Mouse (Mus musculus) gastrocnemius, adult 2 months (tissue): ENCODE measurements around the gene Orc5. TPM values are rescaled to one million over a fixed set of nuclear protein-coding genes. Genes with fewer than 3 reads are reported as not detected.
"Not testable (repeated sequence)": the region's sequence is repeated elsewhere in the genome, so short reads cannot be mapped to it uniquely, and the experiment has no call there.

Experiments
- DNase-seq: peaks from one replicate; pipeline ENCODE4 v3.0.0; 2022
- H3K27ac ChIP-seq: fragments of 200-600 bp; 2 replicates; pipeline ENCODE4 v1.8.1; 2022; ENCODE audit warnings: mild to moderate bottlenecking
- H3K4me3 ChIP-seq: fragments of 200-600 bp; 2 replicates; pipeline ENCODE4 v1.8.1; 2022; ENCODE audit warnings: mild to moderate bottlenecking, moderate library complexity
- CTCF ChIP-seq: fragments of 200-600 bp; IDR thresholded peaks from 2 replicates; pipeline ENCODE4 v1.8.1; 2022; ENCODE audit warnings: antibody characterized with exemption, mild to moderate bottlenecking, moderate library complexity
- intact Hi-C: fragments of 180-260 bp; cut with DNase I; formaldehyde crosslinking; loops from one replicate; pipeline ENCODE4 v1.15.1; 2025
- total RNA-seq, 2 experiments: library from RNA; stranded (reverse); gene quantifications; 2 replicates each; pipeline ENCODE4 v1.2.3; 2021

Gene Orc5
- total RNA-seq, 2 experiments from 2014 or later, result 7.1 to 8.7 TPM

DNA sequence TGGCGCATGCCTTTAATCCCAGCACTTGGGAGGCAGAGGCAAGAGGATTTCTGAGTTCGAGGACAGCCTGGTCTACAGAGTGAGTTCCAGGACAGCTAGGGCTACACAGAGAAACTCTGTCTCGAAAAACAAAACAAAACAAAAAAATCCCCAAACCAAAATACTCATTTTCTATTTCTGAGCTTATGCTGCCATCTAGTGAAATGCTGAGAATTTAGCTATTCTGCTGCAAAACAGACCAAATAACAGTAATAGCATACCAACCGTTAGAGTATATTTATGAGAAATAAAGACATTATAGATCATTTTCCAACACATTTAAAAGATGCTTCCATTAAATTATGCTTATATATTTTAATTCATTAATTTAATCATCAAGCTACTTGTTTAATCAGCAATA lies 34.5 kb downstream of the Orc5 start:
- intact Hi-C loops, result loop anchor here (5.0 kb wide), 1 partner anchor 528 kb away; no protein-coding TSS in a partner anchor
- peak; percentile 37; the same call in 1 of the 2 replicates for TF ChIP-seq CTCF

DNA sequence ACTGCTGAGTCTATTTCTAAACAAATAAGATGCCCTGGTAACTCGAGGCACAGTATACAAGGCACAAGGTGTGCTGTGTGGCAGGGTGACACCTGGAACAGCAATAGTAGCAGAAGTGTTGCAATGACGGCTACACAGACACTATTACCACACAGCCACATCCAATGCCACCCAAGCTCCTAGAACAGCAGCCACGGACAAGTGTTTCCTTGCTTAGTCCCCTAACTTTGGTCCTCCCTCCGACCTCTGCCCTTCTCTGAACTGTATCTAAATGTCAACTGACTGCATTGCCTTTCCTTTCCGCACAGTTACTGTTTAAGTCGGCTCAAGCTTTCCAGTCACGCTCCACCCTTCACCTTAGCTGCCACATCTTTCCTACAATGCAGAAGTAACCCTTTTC lies 36.0 kb downstream of the Orc5 start:
- DNase-seq, intact Hi-C loops, H3K4me3 ChIP-seq, H3K27ac ChIP-seq: not testable (repeated sequence)

More for the DNA sequence above, 34.5 kb downstream of the Orc5 start:
- not testable (repeated sequence) for H3K4me3 ChIP-seq, H3K27ac ChIP-seq, DNase-seq

- intact Hi-C loops, H3K27ac ChIP-seq, DNase-seq: not testable (repeated sequence)
Measured at GRCm38 (mm10) chr5:22512579-22512978, 37.6 kb downstream of the Orc5 start.

GRCm38 (mm10) chr5:22511824-22512223 lies 38.4 kb downstream of the Orc5 start:
- no peak for DNase-seq
- TF ChIP-seq CTCF, result peak; percentile 58
- Histone ChIP-seq H3K4me3 (no peak overlapping the region), H3K27ac (no peak overlapping the region)
- intact Hi-C loops, result no loop called here

More at GRCm38 (mm10) chr5:22512579-22512978, 37.6 kb downstream of the Orc5 start:
- H3K4me3 ChIP-seq, result not testable (repeated sequence)

GRCm38 (mm10) chr5:22508560-22508959 lies 41.7 kb downstream of the Orc5 start:
- no peak for DNase-seq
- TF ChIP-seq CTCF, result no peak
- no peak overlapping the region for H3K4me3 ChIP-seq
- intact Hi-C loops, result no loop called here
- H3K27ac ChIP-seq, result no peak overlapping the region

GRCm38 (mm10) chr5:22499437-22499836 lies 50.8 kb downstream of the Orc5 start:
- no peak overlapping the region for H3K4me3 ChIP-seq
- no peak for TF ChIP-seq CTCF
- no peak for DNase-seq
- intact Hi-C loops, result no loop called here
- no peak overlapping the region for H3K27ac ChIP-seq

DNA sequence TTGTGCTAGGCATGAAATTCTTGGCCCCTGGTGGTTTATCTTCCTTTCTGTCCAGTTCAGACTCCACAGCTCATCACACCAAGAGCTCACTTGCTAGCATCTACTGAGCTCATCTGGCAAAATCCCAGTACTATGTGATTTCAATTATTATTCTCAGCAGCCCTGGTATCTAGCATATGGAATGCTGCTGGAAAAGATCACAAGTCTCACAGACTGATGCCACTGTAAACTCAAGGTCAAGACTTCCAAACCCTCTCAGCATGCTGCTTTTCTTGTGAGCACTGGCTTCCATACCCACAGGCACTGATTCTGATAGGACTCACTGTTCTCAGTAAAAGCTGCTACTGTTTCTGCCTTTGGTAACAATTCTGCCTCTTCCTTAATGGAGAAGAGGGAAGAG lies 59.1 kb downstream of the Orc5 start:
- no peak overlapping the region for H3K4me3 ChIP-seq
- TF ChIP-seq CTCF, result no peak
- intact Hi-C loops, result no loop called here

DNA sequence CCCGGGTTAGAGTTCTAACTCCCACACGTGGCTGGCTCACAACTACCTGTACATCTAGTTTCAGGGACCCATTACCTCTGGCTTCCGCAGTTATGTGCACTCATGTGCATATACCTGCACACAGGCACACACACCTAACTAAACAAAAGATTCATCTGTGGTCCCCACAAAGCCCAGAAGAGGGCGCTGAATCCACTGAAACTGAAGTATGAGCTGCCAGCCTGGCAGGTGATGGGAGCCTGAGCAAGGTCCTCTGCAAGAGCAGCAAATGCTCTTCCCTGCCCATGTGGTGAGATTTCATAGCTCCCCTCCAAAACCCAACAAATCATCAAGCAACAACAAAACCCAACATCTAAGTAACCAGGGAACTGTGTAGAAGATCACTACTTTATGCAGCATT lies 61.1 kb downstream of the Orc5 start:
- TF ChIP-seq CTCF, result peak; percentile 24; the same call in 1 of the 2 replicates
- Histone ChIP-seq H3K27ac (no peak overlapping the region), H3K4me3 (no peak overlapping the region)
- no peak for DNase-seq
- intact Hi-C loops, result no loop called here

More for the DNA sequence above, 59.1 kb downstream of the Orc5 start:
- H3K27ac ChIP-seq, result no peak overlapping the region
- no peak for DNase-seq

GRCm38 (mm10) chr5:22486601-22487206 lies 63.5 kb downstream of the Orc5 start:
- no peak overlapping the region for H3K27ac ChIP-seq
- no peak for DNase-seq
- H3K4me3 ChIP-seq, result no peak overlapping the region
- no peak for TF ChIP-seq CTCF
- intact Hi-C loops, result no loop called here

DNA sequence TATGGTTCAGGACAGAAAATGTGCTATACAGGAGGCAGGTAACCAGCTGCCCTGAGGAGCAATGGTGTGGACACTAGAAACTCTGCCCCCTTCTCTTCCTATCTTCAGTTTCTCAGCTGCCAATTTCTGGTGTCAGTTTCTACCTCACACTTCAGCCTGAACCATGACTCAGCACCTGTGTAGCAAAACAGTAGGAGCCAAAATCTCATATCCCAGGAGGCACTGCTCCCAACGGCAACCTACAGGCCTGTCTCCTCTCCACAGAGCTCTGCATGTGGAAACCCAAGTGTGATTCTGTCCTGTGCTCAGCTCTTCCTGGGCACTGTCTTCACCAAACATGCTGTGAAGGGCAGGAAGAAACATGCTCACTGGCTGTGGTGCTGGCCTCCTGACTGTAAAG lies 64.5 kb downstream of the Orc5 start:
- TF ChIP-seq CTCF, result no peak
- Histone ChIP-seq H3K4me3 (no peak overlapping the region), H3K27ac (no peak overlapping the region)
- no peak for DNase-seq
- intact Hi-C loops, result no loop called here

DNA sequence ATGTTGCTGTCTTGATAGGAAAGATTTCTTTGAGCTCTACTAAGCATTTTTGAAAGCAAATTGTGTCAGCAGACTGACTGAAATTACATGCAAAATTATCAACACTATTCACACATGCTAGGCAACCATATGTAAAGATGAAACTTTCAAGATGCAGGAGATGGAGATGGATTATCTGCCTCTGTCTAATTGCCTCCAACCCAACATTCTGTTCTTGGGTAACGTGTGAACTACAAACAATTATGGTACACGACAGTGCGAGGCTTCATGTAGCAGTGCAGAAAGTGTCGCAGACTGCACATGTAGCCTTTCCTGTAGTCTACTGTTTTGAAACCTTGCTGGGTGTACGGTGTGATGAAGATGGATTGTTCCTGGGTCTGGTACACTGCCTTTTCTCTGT lies 67.7 kb downstream of the Orc5 start:
- TF ChIP-seq CTCF, result no peak
- intact Hi-C loops, result no loop called here
- DNase-seq, result no peak
- no peak overlapping the region for H3K27ac ChIP-seq
- H3K4me3 ChIP-seq, result no peak overlapping the region

DNA sequence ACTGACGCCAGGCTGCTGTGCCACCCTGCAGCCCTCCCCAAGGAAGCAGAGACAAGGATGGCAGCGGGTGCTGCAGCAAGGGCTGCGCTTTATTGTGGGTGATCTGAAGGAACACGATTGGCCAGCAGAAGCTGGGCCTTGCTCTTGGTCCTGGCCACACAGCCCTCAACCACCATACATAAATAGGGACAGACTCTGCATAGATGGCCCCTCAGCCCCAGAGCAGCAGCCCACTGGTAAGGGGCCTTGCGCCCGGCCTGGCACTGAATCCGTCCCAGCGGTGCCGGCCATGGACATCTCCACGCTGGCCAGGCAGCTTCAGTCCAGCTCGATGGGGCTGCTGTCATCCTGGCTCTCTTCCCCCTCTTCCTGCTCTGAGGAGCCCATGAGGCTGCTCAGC lies 77.8 kb downstream of the Orc5 start:
- H3K4me3 ChIP-seq, intact Hi-C loops, DNase-seq, H3K27ac ChIP-seq: not testable (repeated sequence)

GRCm38 (mm10) chr5:22471243-22471642 lies 79.0 kb downstream of the Orc5 start:
- no peak overlapping the region for H3K4me3 ChIP-seq
- DNase-seq, result no peak
- intact Hi-C loops, result no loop called here
- no peak overlapping the region for H3K27ac ChIP-seq
- TF ChIP-seq CTCF, result no peak
